Mouse (Mus musculus) embryonic facial prominence, embryonic 10.5 days (tissue): ENCODE results near the gene Fam209. TPM values are rescaled to one million over a fixed set of nuclear protein-coding genes. Genes with fewer than 3 reads are reported as not detected.

Source experiments
- DNase-seq: peaks from one replicate; pipeline ENCODE4 v3.0.0-alpha.2; 2017; ENCODE audit warnings: low spot score
- H3K27ac ChIP-seq: fragments of 300-500 bp; sonication (generic); replicated peaks from 2 replicates; pipeline ENCODE4 v1.5.1; 2016; ENCODE audit warnings: mild to moderate bottlenecking
- H3K27me3 ChIP-seq: fragments of 300-500 bp; sonication (generic); replicated peaks from 2 replicates; pipeline ENCODE4 v1.6.1; 2016; ENCODE audit warnings: low read depth, mild to moderate bottlenecking; ENCODE audit not compliant: poor library complexity, severe bottlenecking
- H3K36me3 ChIP-seq: fragments of 300-500 bp; sonication (generic); replicated peaks from 2 replicates; pipeline ENCODE4 v1.6.1; 2016; ENCODE audit warnings: mild to moderate bottlenecking, moderate library complexity
- H3K4me1 ChIP-seq: fragments of 300-500 bp; sonication (generic); 2 replicates; pipeline ENCODE4 v1.6.1; 2016
- H3K4me3 ChIP-seq: fragments of 300-500 bp; sonication (generic); 2 replicates; pipeline ENCODE4 v1.5.1; 2016; ENCODE audit warnings: mild to moderate bottlenecking, moderate library complexity
- H3K9me3 ChIP-seq: fragments of 300-500 bp; sonication (generic); 2 replicates; pipeline ENCODE4 v1.6.1; 2016; ENCODE audit warnings: mild to moderate bottlenecking
- WGBS: fragments of 180-500 bp; shearing (Covaris S2); methylation state at CpG from one replicate; pipeline ENCODE4 v1.1.7; 2016; 5-methylcytosine and 5-hydroxymethylcytosine counted together
- polyA plus RNA-seq: library from polyadenylated mRNA; unstranded; fragments of >200 nt; fragmentation: Nextera tagmentation; extraction: Ambion mirVana; gene quantifications from 2 replicates; pipeline ENCODE4 v1.2.1, GENCODE M21; 2016

Fam209 gene
- polyA plus RNA-seq = 0.30 and 0.38 TPM in 2 replicates

DNA sequence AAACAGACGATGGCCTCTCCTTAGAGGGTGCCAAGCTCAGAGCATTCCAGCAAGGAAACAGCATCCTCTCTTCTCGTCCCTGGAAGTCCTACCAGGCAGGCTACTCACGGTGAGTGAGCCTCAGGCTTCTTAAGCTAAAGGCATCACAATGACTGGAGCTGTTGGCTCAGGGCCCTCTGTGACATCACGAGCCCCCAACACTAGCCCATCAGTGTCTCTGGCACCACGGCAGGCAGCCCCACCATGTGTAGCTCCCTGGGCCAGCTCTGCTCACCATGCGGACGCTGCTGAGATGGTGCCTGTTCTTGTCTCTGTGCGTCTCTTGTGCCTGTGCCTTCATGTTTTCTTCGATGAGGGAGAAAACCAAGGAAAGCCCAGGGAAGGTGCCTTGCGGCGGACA lies at the start of gene Fam209:
TSS of gene Fam209 (plus strand) at position 203 of the 400 bp plus-strand sequence.
- peaks cover 36% of the 10 kb centered on the region for H3K36me3 ChIP-seq
- peaks cover 11% of the 10 kb centered on the region for H3K4me1 ChIP-seq
- peaks cover 4% of the 10 kb centered on the region; the same call in 1 of the 2 replicates for H3K27me3 ChIP-seq
- H3K9me3 ChIP-seq = no peaks in the 10 kb centered on the region
- no peak within 1 kb of the TSS for H3K27ac ChIP-seq
- WGBS = 85% methylated on average over 11 of the region's 11 CpGs
- DNase-seq = no peak
- no peak within 1 kb of the TSS for H3K4me3 ChIP-seq

DNA sequence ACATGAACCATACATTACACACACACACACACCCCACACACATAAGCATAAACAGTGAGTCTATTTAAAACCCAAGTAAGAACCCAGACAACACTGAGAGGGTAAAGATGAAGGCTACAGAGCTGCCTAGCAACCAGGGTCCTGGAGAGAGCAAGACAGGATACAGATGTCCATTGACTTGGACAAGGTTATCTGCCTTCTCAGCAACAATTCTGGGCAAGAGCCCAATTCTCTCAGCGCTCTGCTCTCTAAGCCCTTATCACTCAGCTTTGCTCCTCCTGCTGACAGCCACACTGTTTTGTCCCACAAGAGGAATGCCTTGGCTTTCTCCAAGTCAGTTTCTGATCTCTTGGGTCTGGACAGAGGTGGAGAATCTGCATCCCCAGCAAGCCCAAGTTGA lies 41.7 kb upstream of the Fam209 start:
- no peak for DNase-seq
- Histone ChIP-seq H3K36me3 (no peaks in the 10 kb centered on the region), H3K27me3 (no peaks in the 10 kb centered on the region), H3K4me1 (no peaks in the 10 kb centered on the region), H3K27ac (no peak overlapping the region), H3K9me3 (no peaks in the 10 kb centered on the region), H3K4me3 (no peak overlapping the region)
- 83% methylated on average over 1 of the region's 1 CpGs for WGBS

DNA sequence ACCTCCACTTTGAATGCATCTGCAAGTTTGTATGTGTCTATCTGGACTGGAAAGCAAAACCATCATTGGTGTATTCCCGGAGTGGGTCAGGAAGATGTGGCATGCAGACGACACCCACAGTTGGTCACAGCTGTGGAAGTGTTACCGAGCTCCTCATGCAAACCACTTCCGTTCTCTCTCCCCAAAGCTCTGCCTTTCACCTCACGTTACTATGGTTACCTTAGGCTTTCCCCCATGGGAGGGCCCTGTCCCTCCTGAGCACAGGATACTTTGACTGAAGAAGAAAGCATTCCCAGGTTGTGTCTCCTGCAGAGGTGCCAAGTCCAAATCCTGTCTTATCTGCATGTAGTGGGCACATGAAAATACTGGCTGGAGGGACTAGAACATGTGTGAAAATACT lies 38.6 kb upstream of the Fam209 start:
- H3K4me3 ChIP-seq = no peak overlapping the region
- no peaks in the 10 kb centered on the region for H3K9me3 ChIP-seq
- no peak overlapping the region for H3K27ac ChIP-seq
- no peak for DNase-seq
- H3K27me3 ChIP-seq = no peaks in the 10 kb centered on the region
- 62% methylated on average over 5 of the region's 5 CpGs for WGBS
- no peaks in the 10 kb centered on the region for H3K36me3 ChIP-seq
- H3K4me1 ChIP-seq = no peaks in the 10 kb centered on the region

DNA sequence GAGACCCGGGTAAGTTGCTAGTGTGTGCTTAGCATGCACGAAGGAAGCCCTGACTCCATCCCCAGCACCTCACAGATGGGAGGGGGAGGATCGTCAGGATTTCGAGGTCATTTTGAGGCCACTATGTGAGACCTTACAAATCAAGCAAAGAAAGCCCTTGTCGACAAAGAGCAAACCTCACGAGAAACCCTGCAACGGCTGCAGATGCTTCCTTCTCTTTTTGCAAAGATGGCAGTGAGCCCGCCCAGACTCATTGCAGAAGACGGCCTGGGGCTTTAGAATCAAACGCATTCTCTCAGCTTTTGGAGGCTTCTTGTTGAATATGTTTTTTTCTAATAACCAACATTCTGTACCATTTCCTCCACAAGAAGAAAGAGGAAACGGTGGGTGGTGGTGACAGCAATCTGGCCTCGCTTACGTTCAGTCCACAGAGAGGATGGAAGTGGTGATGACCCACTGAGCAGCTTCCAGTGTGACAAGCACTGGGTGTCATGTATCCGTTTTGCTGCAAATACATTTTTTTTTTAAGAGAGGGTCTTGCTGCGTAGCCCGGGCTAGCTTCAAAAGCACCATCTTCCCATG lies 34.9 kb upstream of the Fam209 start:
- H3K4me1 ChIP-seq = peaks cover 19% of the 10 kb centered on the region
- no peak for DNase-seq
- 71% methylated on average over 16 of the region's 16 CpGs for WGBS

DNA sequence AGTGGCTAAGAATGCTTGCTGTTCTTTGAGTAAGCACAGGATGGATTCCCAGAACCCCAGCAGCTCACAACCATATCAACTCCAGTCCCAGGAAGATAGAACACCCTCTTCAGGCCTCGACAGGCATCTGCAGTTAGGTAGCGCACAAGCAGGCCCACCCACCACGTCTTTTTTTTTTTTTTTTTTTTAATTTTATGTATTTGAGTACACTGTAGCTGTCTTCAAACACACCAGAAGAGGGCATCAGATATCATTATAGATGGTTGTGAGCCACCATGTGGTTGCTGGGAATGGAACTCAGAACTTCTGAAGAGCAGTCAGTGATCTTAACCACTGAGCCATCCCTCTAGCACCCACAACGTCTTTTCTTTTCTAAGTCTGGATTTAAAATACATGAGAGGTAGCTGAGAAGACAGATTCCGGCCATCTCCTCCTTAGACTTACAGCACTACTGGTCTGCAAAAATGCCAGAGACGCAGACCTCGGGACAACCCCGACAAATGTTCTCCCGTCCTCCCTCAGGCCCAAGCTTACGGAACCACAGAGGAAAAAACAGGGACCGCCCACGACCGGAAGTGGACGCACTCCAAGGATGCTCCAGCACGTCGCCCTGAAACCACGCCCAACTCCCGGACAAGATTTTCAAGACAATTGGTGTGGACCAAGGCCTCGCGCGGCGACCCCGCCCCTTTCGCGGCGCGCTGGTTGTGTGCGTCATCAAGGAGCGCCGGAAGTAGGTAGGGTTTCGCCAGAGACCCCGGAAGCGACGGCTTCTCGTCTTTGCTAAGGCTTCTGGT lies 32.3 kb upstream of the Fam209 start, which contains the start of gene Rtf2:
TSS of gene Rtf2 (plus strand) at position 714 of the 797 bp plus-strand sequence.
- H3K4me1 ChIP-seq = peaks cover 19% of the 10 kb centered on the region
- peaks cover 9% of the 10 kb centered on the region for H3K36me3 ChIP-seq
- peak within 1 kb of the TSS; percentile 53 for H3K27ac ChIP-seq
- peak within 1 kb of the TSS; percentile 71 for H3K4me3 ChIP-seq
- H3K27me3 ChIP-seq = no peaks in the 10 kb centered on the region
- no peaks in the 10 kb centered on the region for H3K9me3 ChIP-seq
- DNase-seq = peak; percentile 99
- WGBS = 2% methylated on average over 35 of the region's 35 CpGs

More for the DNA sequence above, 34.9 kb upstream of the Fam209 start:
- no peaks in the 10 kb centered on the region for H3K27me3 ChIP-seq
- no peak overlapping the region for H3K27ac ChIP-seq
- H3K4me3 ChIP-seq = no peak overlapping the region
- H3K9me3 ChIP-seq = no peaks in the 10 kb centered on the region
- H3K36me3 ChIP-seq = no peaks in the 10 kb centered on the region

DNA sequence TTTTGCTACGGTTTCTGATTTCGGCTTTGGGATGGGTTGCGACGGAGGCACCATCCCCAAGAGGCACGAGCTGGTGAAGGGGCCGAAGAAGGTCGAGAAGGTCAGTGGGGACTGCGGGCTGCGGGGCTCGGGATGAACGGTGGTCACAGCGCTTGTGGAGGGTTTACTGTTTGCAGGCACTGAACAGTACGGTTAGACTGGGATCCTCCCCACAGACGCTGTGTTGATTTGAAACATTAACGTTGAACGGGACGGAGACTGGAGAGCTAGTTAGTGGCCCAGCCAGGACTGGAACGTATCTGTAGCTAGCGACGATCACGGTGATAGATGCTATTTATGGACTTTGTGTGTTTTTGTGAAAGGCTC lies 31.7 kb upstream of the Fam209 start:
- no peaks in the 10 kb centered on the region for H3K27me3 ChIP-seq
- no peak for DNase-seq
- peak overlapping the region; percentile 71 for H3K4me3 ChIP-seq
- peak overlapping the region; percentile 53 for H3K27ac ChIP-seq
- WGBS = under 1% methylated on average over 21 of the region's 21 CpGs
- H3K4me1 ChIP-seq = peaks cover 19% of the 10 kb centered on the region
- peaks cover 15% of the 10 kb centered on the region for H3K36me3 ChIP-seq
- no peaks in the 10 kb centered on the region for H3K9me3 ChIP-seq

DNA sequence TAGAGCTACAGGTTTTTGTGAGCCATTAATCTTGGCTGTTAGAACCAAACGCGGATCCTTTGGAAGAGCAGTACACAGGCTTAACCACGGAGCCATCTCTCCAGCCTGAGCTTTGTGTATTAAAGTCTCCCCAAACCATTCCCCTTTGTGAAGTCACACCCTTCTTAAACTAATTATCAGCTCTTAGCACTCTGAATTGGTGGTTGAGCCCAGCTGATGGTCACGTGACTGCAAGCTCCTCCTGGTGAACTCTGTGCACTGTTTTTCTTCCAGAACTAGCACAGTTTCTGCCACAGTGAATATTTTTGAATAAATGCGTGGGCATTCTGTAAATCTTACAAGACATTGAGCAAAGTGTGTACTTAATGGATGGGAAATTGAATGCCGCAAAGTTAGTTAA lies 31.1 kb upstream of the Fam209 start:
- Histone ChIP-seq H3K36me3 (peaks cover 20% of the 10 kb centered on the region), H3K4me3 (peak overlapping the region; percentile 71), H3K9me3 (no peaks in the 10 kb centered on the region), H3K27me3 (no peaks in the 10 kb centered on the region), H3K27ac (peak overlapping the region; percentile 53; the same call in 1 of the 2 replicates), H3K4me1 (peaks cover 19% of the 10 kb centered on the region)
- WGBS = 32% methylated on average over 6 of the region's 6 CpGs
- no peak for DNase-seq

DNA sequence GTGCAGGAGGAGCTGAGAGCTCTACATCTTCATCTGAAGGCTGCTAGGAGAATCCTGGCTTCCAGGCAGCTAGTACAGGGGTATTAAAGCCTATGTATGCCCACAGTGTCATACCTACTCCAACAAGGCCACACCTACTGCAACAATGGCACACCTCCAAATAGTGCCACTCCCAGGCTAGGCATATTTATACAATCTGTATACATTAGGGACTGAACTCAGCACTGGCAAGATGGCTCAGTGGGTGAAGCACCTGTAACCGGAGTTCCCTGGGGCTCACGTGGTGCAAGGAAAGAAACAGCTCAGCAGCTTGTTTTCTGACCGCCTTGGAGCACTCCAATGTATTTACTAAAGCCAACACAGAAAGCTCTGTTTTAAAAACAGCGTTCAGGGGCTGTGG lies 26.7 kb upstream of the Fam209 start:
- Histone ChIP-seq H3K4me3 (no peak overlapping the region), H3K4me1 (peaks cover 12% of the 10 kb centered on the region), H3K36me3 (peaks cover 65% of the 10 kb centered on the region), H3K9me3 (no peaks in the 10 kb centered on the region), H3K27ac (no peak overlapping the region), H3K27me3 (no peaks in the 10 kb centered on the region)
- DNase-seq = no peak
- WGBS = 91% methylated on average over 4 of the region's 4 CpGs

DNA sequence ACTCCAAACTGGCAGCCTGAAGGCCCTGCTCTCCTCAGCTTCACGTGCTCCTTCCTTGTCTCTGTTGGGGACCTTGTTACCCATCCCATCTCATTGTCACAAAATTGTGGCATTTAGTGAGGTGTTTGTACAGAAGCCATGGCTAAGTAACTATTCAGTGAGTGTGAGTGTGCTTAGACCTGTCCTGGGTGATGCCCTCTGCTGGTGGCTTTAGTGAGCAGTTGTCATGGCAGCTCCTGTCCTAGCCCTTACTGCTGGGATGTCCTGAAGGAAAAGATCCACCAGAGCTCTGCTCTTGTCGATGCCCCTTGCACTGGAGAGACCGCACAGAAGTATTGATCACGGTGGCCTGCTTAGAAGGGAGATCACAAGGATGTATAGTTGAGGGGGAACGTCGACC lies 25.0 kb upstream of the Fam209 start:
- WGBS = 90% methylated on average over 6 of the region's 6 CpGs
- H3K27ac ChIP-seq = no peak overlapping the region
- no peaks in the 10 kb centered on the region for H3K9me3 ChIP-seq
- no peaks in the 10 kb centered on the region for H3K4me1 ChIP-seq
- DNase-seq = no peak
- H3K4me3 ChIP-seq = no peak overlapping the region
- H3K27me3 ChIP-seq = no peaks in the 10 kb centered on the region
- H3K36me3 ChIP-seq = peaks cover 79% of the 10 kb centered on the region

DNA sequence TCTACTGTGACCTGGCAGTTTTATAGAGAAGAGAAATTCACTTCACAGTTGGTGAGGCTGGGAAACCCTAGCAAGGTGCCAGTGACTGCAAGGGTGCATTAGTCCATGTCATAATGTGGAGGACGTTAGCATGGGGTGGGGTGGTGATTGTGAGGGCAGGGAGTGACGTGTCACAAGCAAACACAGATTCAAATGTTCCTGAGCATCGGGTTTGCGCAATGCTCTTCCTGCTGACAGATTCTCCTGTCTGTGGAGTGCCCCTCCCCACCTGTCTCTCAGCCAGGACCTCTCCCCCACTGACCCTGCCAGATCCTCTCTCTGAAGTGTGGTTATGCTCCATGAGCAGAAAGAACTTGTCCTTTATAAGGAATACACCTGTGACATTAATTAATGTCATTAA lies 24.0 kb upstream of the Fam209 start:
- H3K4me3 ChIP-seq = no peak overlapping the region
- H3K27me3 ChIP-seq = no peaks in the 10 kb centered on the region
- H3K27ac ChIP-seq = no peak overlapping the region
- WGBS = 93% methylated on average over 4 of the region's 4 CpGs
- no peaks in the 10 kb centered on the region for H3K9me3 ChIP-seq
- H3K36me3 ChIP-seq = peaks cover 89% of the 10 kb centered on the region
- H3K4me1 ChIP-seq = no peaks in the 10 kb centered on the region
- no peak for DNase-seq

DNA sequence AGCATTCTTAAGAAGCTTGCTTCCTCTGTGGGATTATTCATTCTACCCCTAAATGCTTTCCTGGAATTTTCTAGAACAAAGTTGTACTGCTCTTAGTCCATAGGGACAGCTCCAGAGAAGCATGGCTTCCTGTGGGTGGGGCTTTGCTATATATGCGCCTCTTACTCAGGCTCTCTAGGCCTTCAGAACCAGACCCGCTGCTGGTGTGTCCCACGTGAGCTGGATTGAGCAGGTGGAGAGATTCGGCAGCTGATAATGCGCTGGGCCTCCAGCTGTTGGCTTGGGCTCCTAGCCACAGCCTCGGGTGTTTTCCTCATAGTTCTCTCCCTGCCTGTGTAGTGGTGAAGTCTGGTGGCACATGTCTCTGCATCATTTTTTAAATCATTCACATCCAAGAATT lies 21.7 kb upstream of the Fam209 start:
- Histone ChIP-seq H3K36me3 (peaks cover 87% of the 10 kb centered on the region), H3K4me1 (no peaks in the 10 kb centered on the region), H3K4me3 (no peak overlapping the region), H3K27me3 (no peaks in the 10 kb centered on the region), H3K9me3 (no peaks in the 10 kb centered on the region), H3K27ac (no peak overlapping the region)
- WGBS = 91% methylated on average over 6 of the region's 6 CpGs
- DNase-seq = no peak

DNA sequence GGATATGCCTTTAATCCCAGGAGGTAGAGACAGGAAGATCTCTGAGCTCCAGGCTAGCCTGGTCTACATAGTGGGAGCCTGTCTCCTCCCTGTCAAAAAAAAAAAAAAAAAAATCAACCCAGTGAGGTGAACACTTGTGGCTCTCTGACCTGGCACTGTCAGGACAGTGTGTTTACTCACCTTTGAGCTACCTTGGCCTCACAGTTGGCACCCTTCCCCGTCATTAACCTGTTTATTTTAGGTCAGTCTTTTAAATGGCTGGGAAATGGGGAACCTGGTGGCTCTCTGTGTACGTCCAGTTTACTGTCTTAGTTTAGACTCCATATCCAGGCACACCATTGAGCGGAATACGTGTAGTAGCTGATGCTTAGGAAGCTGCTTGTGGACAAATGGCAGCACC lies 20.3 kb upstream of the Fam209 start:
- H3K36me3 ChIP-seq = peaks cover 78% of the 10 kb centered on the region
- no peaks in the 10 kb centered on the region for H3K4me1 ChIP-seq
- 95% methylated on average over 4 of the region's 4 CpGs for WGBS

DNA sequence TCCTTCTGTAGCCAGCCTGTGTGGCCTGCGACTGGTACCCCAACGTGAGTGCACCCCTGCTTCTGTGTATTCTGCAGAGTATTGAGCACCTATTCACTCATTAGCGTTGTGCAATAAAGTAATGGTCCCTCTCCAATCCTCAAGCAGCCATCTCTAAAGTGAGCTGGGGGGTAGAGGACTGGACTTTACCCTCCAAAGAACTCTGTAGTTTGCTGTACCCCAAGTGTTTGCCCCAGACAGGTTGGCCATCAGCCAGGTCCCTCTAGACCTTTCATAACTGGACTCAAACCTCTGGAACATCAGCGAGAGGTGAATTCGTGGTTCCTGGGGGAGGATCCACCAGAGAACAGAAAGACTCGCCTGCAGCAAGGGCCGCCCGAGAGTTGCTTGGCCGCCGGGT lies 19.9 kb upstream of the Fam209 start:
- Histone ChIP-seq H3K27ac (no peak overlapping the region), H3K4me3 (no peak overlapping the region), H3K27me3 (no peaks in the 10 kb centered on the region), H3K4me1 (no peaks in the 10 kb centered on the region), H3K9me3 (no peaks in the 10 kb centered on the region), H3K36me3 (peaks cover 76% of the 10 kb centered on the region)
- no peak for DNase-seq
- 89% methylated on average over 10 of the region's 10 CpGs for WGBS

More for the DNA sequence above, 20.3 kb upstream of the Fam209 start:
- no peak for DNase-seq
- Histone ChIP-seq H3K27me3 (no peaks in the 10 kb centered on the region), H3K9me3 (no peaks in the 10 kb centered on the region), H3K4me3 (no peak overlapping the region), H3K27ac (no peak overlapping the region)
